Mouse (Mus musculus) telencephalon, adult 2 months (tissue): ENCODE results near the gene Ldhd.
"Not testable (repeated sequence)": the region's sequence is repeated elsewhere in the genome, so short reads cannot be mapped to it uniquely, and the experiment has no call there.

Experiments
- DNase-seq: peaks from one replicate; pipeline ENCODE4 v3.0.0-alpha.2; 2011; ENCODE audit warnings: low read depth, low spot score

The Ldhd gene

DNA sequence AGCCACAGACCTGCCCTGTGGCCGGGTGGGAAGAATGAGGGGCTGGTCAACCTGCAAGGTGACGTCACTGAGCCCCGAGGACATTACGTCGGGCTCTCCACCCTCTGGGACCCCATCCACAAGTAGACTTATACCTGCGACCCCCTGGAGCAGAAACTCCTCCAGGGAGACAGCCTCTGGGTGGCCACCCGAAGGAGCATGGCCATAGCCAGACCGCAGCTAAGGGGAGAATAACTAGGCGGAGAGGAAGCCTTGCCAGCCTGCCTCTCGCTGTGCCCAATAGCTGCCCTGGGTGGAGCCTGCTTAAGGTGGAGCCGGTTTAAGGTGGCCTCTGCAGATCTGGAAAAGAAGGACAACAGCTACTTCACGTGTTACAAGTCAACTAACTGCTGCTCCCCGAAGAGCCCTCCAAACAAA is at the start of gene Ldhd:
TSS of gene Ldhd (minus strand) at position 270 of the 417 bp plus-strand sequence.
- DNase-seq: no peak

DNA sequence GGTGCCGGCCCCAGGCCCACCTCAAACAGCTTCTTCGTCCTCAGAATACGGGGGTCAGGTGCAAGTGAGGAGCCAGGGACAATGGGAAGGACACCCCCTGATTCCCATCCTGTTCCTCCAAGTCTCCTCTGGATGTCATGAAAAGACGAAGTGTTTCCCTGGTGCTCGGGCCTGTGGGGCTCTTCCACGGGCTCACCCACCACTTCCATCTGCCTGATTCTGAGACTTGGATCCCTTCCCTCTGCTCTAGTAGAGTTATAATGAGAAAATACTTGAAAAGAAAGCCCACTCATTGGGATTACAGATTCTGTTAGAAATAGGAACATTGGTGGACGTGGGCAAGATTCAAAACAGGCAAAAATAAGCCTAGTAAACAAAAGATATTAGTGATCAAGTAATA is 48.7 kb upstream of the Ldhd start:
- DNase-seq: peak; percentile 66

- DNase-seq: peak; percentile 34
These were observed 47.9 kb upstream of the Ldhd start for GRCm38 (mm10) chr8:111678111-111678510.

DNA sequence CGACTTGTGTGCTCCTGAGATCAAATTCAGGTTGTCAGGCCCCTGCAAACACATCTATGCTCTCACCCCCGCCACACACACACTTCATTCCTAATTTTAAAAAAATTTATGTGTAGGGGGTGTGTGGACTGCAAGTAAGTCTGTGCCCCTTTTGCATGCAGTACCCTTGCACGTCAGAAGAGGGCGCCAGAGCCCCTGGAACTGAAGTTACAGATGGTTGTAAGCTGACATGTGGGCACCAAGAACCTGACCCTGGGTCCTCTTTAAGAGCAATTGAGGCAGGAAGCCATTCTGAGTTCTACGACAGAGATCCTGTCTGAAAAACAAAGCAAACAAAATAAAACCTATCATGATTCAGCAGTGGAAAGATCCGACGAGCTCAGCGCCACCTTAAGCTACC is 46.1 kb upstream of the Ldhd start:
- DNase-seq: no peak

- DNase-seq: no peak
These were observed 36.6 kb upstream of the Ldhd start for GRCm38 (mm10) chr8:111666751-111667150.

DNA sequence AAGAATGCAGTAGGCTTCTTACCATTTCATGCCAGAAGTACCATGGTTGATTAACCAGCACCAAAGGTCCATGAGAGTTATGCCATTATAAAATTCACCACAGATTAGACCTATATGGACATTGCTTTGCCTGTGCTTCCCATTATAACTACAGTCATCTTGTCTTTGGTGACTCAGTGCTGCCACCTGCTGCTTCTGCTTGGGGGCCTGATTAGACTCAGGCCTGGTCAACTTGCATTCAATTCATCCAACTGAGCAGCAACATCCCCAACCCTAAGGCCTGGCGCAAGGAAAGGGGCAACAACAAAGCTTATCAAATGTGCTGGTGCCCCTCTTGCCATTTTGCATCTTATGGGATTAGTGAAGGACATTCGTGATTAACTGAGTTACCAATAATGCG is 32.3 kb upstream of the Ldhd start:
- no peak for DNase-seq

DNA sequence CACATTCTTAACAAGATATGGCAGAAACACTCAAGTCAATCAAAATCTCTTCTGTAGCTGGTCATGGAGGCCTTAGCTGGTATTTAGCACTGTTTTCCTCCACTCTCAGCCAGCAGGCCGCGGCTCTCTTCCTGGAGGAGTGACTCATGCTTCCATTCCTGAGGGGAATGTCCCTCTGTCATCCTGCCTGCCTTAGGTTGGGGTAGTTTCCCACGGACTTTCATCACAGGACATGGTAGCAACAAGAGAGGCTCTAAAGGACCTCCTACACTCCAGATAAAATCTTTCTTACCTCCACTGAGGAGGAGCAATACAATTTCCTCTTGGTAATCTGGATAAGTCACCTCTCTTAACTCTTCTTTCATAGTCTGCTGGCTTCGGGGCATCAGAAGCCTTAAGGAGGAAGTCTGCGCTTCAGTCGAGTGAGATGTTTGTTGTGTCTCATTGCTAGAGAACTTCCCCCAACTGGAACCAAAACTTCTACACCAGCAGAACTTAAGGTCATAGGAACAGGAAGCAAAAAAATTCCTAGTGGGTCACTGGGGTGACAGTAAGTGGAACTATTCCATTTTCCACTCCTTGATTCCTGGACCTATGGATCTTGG is 28.7 kb upstream of the Ldhd start:
- DNase-seq: no peak

DNA sequence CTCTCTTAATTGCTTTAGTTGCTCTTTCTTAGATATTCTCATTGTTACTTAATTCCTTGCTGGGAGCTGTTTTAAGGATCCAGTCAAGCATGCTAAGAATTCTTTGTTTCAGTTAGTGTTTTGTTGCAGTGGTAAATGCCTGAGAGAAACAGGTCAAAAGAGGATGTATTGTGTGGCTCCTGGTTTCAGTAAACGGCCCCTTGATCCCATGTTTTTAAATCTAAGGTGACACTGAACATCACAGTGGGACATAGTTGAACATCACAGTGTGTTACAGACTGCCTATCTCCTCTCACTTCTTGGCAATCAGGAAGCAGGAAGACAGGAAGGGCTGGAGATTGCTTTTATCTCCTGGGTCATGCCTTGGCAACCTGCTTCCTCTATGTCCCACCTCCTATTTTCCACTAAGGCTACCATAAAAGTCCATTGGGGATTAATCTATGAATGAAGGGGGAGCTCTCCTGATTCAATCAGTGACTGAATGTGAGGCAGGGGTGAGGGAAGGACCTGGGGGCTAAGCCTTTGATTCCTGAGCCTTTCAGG is 27.2 kb upstream of the Ldhd start:
- no peak for DNase-seq

- DNase-seq: no peak
These were observed 23.4 kb upstream of the Ldhd start for GRCm38 (mm10) chr8:111653524-111653923.

GRCm38 (mm10) chr8:111650651-111651050 is 20.5 kb upstream of the Ldhd start:
- DNase-seq: no peak

GRCm38 (mm10) chr8:111648834-111649233 is 18.7 kb upstream of the Ldhd start:
- DNase-seq: no peak

- DNase-seq: no peak
These were observed 15.5 kb upstream of the Ldhd start for GRCm38 (mm10) chr8:111645715-111646114.

- DNase-seq: not testable (repeated sequence)
These were observed 14.3 kb upstream of the Ldhd start for GRCm38 (mm10) chr8:111644286-111645051.

GRCm38 (mm10) chr8:111643264-111644141 is 13.3 kb upstream of the Ldhd start, which contains the start of gene Zfp1:
Zfp1 (plus strand) TSS chr8:111643401.
- DNase-seq: peak; percentile 96

DNA sequence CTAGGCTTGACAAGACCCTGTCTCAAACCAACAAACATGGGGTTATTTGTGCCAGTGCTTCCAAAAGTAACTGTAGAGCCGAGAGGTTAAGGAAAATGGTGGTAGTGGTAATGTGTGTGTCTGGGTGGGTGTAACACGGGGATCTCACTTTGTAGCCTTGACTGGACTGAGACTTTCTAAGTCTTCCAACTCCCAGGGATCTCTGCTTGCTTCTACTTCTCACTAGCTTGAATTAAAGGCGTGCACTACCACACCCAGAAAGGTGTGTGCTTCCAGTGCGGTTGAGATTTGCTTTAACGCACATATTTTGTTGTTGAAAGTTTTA is 12.7 kb upstream of the Ldhd start:
- DNase-seq: no peak

GRCm38 (mm10) chr8:111642496-111642895 is 12.3 kb upstream of the Ldhd start:
- DNase-seq: no peak

DNA sequence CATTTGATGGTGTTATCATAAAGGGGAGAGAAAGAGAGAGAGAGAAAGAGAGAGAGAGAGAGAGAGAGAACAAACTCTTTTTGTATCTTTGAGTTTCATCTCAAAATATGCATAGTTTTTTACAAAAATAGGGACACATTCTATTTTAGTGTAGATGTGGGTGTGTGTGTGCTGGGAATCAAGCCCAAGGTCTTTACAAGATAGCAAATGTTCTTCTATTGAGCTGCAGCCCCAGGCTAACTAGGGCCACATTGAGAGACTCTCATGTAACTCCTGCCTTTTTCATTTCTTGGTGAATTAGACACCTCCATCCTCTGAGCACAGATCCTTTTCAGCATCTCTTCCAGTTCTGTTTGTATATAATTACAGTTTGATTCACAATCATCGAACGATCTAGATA is 10.9 kb upstream of the Ldhd start:
- DNase-seq: no peak

- DNase-seq: no peak
These were observed 7.9 kb upstream of the Ldhd start for GRCm38 (mm10) chr8:111638086-111638485.

DNA sequence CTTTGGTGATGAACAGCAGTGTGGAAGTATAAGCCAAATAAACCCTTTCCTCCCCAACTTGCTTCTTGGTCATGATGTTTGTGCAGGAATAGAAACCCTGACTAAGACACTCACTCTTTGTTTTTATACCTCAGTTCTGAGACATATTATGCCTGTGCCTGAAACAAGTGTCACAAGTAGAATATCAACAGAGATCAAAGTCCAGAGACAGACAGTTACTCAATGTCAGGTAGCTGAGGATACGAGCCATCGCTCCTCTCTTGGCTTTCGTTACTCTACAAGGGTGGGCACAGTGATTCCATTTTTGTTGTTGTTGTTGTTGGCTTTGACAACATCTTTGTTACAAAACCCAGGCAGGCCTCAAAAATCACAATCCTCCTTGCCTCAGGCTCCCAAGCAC is 2.8 kb upstream of the Ldhd start:
- DNase-seq: no peak

GRCm38 (mm10) chr8:111631589-111631988 is 1.4 kb upstream of the Ldhd start:
- DNase-seq: no peak

- no peak for DNase-seq
These were observed 1.2 kb downstream of the Ldhd start for GRCm38 (mm10) chr8:111628894-111629501.

DNA sequence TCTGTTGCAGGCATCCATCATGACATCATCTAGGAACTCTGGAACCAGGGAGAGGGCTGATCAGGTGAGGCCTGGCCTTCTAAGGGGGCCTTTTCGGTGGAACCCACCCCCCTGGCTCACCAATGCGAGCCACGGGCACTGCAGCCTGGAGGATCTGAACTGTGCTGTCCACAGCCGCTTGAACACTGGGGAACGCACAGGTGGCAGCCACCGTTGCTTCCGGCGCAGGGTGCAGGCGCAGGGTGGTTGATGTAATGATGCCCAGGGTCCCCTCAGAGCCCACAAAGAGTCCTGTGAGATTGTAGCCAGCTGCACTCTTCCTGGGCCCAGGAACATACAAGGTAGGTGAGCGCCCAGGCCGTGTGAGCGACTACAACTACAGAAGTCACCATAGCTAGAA is 1.8 kb downstream of the Ldhd start:
- DNase-seq: no peak
